Mouse (Mus musculus): ENCODE measurements around the gene Slc25a27.

DNA sequence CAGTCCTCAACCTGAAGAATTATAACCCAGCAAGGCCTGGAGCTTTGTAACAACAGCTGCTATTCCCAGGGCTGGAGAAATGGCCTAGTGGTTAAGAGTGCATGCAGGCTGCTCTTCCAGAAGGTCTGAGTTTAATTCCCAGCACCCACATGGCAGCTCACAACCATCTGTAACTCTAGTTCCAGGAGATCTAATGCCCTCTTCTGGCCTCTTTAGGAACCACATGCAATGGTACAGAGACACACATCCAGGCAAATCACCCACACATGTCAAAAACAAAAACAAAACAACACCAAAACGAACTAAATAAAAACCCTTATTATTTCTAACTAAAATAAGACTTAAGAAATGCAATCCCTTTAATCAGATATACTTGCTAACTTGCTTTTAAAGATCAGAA lies 26.2 kb downstream of the Slc25a27 start:
- TF ChIP-seq CTCF (IDR thresholded peaks at IDR 0.05; ENCODE audit: borderline replicate concordance, insufficient read depth, low read depth, low read length) (no peak), POLR2A (IDR thresholded peaks at IDR 0.05; ENCODE audit: borderline replicate concordance, insufficient read depth, low read length) (no peak)

Data from cerebellum, adult 2 months (tissue).